Mouse (Mus musculus) Patski (cell line): ENCODE measurements at regions not wholly inside any gene's neighbourhood (a gene's known extent, or its start where the extent isn't known, plus 50 kb on each side); places are given as distances from the start of the nearest gene placed in this dataset.
A peak's percentile ranks its signal among the peaks of the same experiment; 100 is the strongest.
"Not testable (repeated sequence)": the region's sequence is repeated elsewhere in the genome, so short reads cannot be mapped to it uniquely, and the experiment has no call there.

ENCODE experiments used
- ATAC-seq: fragments of 100-300 bp; one replicate; pipeline ENCODE4 v1.8.0; 2021
- CTCF ChIA-PET: fragments of 350-600 bp; sonication (Branson Sonifier 250); formaldehyde crosslinking; loops from one replicate; lab custom pipeline; 2022; ENCODE audit warnings: inconsistent platforms; lab: Charles Lee
- POLR2A ChIA-PET: fragments of 350-600 bp; sonication (Branson Sonifier 250); formaldehyde crosslinking; loops from one replicate; lab custom pipeline; 2022; ENCODE audit warnings: antibody characterized with exemption, inconsistent platforms; lab: Charles Lee
- DNase-seq: peaks from one replicate; pipeline ENCODE4 v3.0.0-alpha.2; 2011; ENCODE audit warnings: low read depth, low spot score
- H3K27me3 ChIP-seq: fragments of 371-371 bp; one replicate; pipeline ENCODE4 v1.5.1; 2021
- CTCF ChIP-seq: fragments of 100-300 bp; IDR thresholded peaks from one replicate; pipeline ENCODE4 v1.5.1; 2021
- in situ Hi-C: fragments of 300-500 bp; cut with MboI; formaldehyde crosslinking; loops from 3 replicates; pipeline ENCODE4 v1.11.1; 2018; ENCODE audit warnings: low pct_unique_long_range_greater_than_20kb, mixed read lengths

- ChIA-PET CTCF (no interaction called here), POLR2A (no interaction called here)
- in situ Hi-C loops, result no loop called here
These were observed 549.6 kb upstream of the Chordc1 start for GRCm38 (mm10) chr9:17742308-17742707.

GRCm38 (mm10) chr9:17745238-17745637 lies 546.7 kb upstream of the Chordc1 start:
- DNase-seq (no peak), ATAC-seq (no peak)
- ChIA-PET CTCF (no interaction called here), POLR2A (no interaction called here)
- no peaks in the 10 kb centered on the region for H3K27me3 ChIP-seq
- TF ChIP-seq CTCF, result no peak
- in situ Hi-C loops, result no loop called here

More at GRCm38 (mm10) chr9:17742308-17742707, 549.6 kb upstream of the Chordc1 start:
- no peak for ATAC-seq
- no peak for TF ChIP-seq CTCF
- no peaks in the 10 kb centered on the region for H3K27me3 ChIP-seq
- DNase-seq, result no peak

- POLR2A ChIA-PET, result no interaction called here
These were observed 546.2 kb upstream of the Chordc1 start for GRCm38 (mm10) chr9:17745684-17746083.

GRCm38 (mm10) chr9:17791835-17792234 lies 500.1 kb upstream of the Chordc1 start:
- peak; percentile 99 for ATAC-seq

More at GRCm38 (mm10) chr9:17745684-17746083, 546.2 kb upstream of the Chordc1 start:
- CTCF ChIA-PET, result no interaction called here
- TF ChIP-seq CTCF, result no peak
- in situ Hi-C loops, result no loop called here
- no peak for DNase-seq
- no peak for ATAC-seq
- no peaks in the 10 kb centered on the region for H3K27me3 ChIP-seq

GRCm38 (mm10) chr9:17816730-17817403 lies 475.1 kb upstream of the Chordc1 start:
- DNase-seq (no peak), ATAC-seq (no peak)
- TF ChIP-seq CTCF, result no peak
- in situ Hi-C loops, result no loop called here
- ChIA-PET POLR2A (no interaction called here), CTCF (no interaction called here)
- H3K27me3 ChIP-seq, result no peaks in the 10 kb centered on the region

More at GRCm38 (mm10) chr9:17791835-17792234, 500.1 kb upstream of the Chordc1 start:
- CTCF ChIA-PET, POLR2A ChIA-PET, H3K27me3 ChIP-seq, in situ Hi-C loops: not testable (repeated sequence)
- peak; percentile 57 for DNase-seq

- DNase-seq, result no peak
- no peak for ATAC-seq
- CTCF ChIA-PET, result no interaction called here
- POLR2A ChIA-PET, result no interaction called here
- TF ChIP-seq CTCF, result no peak
- H3K27me3 ChIP-seq, result no peaks in the 10 kb centered on the region
- in situ Hi-C loops, result no loop called here
These were observed 474.6 kb upstream of the Chordc1 start for GRCm38 (mm10) chr9:17817404-17817736.

GRCm38 (mm10) chr9:17865528-17865927 lies 426.4 kb upstream of the Chordc1 start:
- DNase-seq, result no peak
- POLR2A ChIA-PET, result no interaction called here
- ATAC-seq, result no peak

GRCm38 (mm10) chr9:17874795-17875194 lies 417.1 kb upstream of the Chordc1 start:
- no peaks in the 10 kb centered on the region for H3K27me3 ChIP-seq
- no peak for TF ChIP-seq CTCF
- ATAC-seq, result no peak
- DNase-seq, result no peak
- ChIA-PET POLR2A (no interaction called here), CTCF (no interaction called here)
- in situ Hi-C loops, result no loop called here

More at GRCm38 (mm10) chr9:17865528-17865927, 426.4 kb upstream of the Chordc1 start:
- in situ Hi-C loops, result no loop called here
- TF ChIP-seq CTCF, result no peak
- H3K27me3 ChIP-seq, result no peaks in the 10 kb centered on the region
- CTCF ChIA-PET, result no interaction called here
